Mouse (Mus musculus): ENCODE results near the gene Mtmr4. TPM values are rescaled to one million over a fixed set of nuclear protein-coding genes. Genes with fewer than 3 reads are reported as not detected.

The Mtmr4 gene
- polyA plus RNA-seq, 1 experiment: 47.7 TPM

- H3K27me3 ChIP-seq (ENCODE audit: control insufficient read depth, insufficient read depth, low read length, poor library complexity, severe bottlenecking): peaks cover 2% of the 10 kb centered on the region; the same call in 1 of the 2 replicates
- H3K27ac ChIP-seq (ENCODE audit: insufficient read depth, low read length): no peak overlapping the region
- no peaks in the 10 kb centered on the region for H3K36me3 ChIP-seq (ENCODE audit: control insufficient read depth, insufficient read depth, low read length, poor library complexity, severe bottlenecking)
- no peak overlapping the region for H3K9ac ChIP-seq (ENCODE audit: low read depth, poor library complexity, severe bottlenecking)
- no peak for TF ChIP-seq POLR2A (IDR thresholded peaks at IDR 0.05; ENCODE audit: insufficient read depth, low read length)
- no peak for TF ChIP-seq EP300 (IDR thresholded peaks at IDR 0.05; ENCODE audit: insufficient read depth, low read depth, low read length)
- no peak for TF ChIP-seq CTCF (IDR thresholded peaks at IDR 0.05; ENCODE audit: low read depth, low read length)
- H3K4me3 ChIP-seq (ENCODE audit: low read depth, low read length): no peak overlapping the region
- no peaks in the 10 kb centered on the region for H3K4me1 ChIP-seq (ENCODE audit: control insufficient read depth, insufficient read depth, low read length)
- H3K9me3 ChIP-seq (replicated peaks; ENCODE audit: control insufficient read depth, insufficient read depth, low read length, poor library complexity, severe bottlenecking): no peaks in the 10 kb centered on the region
Measured at GRCm38 (mm10) chr11:87663948-87664347, 72.0 kb downstream of the Mtmr4 start.

- H3K27ac ChIP-seq (ENCODE audit: insufficient read depth, low read length): no peak overlapping the region
- no peaks in the 10 kb centered on the region for H3K9me3 ChIP-seq (replicated peaks; ENCODE audit: control insufficient read depth, insufficient read depth, low read length, poor library complexity, severe bottlenecking)
- no peak overlapping the region for H3K9ac ChIP-seq (ENCODE audit: low read depth, poor library complexity, severe bottlenecking)
- H3K36me3 ChIP-seq (ENCODE audit: control insufficient read depth, insufficient read depth, low read length, poor library complexity, severe bottlenecking): no peaks in the 10 kb centered on the region
- H3K27me3 ChIP-seq (ENCODE audit: control insufficient read depth, insufficient read depth, low read length, poor library complexity, severe bottlenecking): peaks cover 2% of the 10 kb centered on the region; the same call in 1 of the 2 replicates
- H3K4me1 ChIP-seq (ENCODE audit: control insufficient read depth, insufficient read depth, low read length): no peaks in the 10 kb centered on the region
- 0 out of 2 replicates have a peak overlapping the region, but pooled peaks have one; percentile 16 for H3K4me3 ChIP-seq (ENCODE audit: low read depth, low read length)
- TF ChIP-seq EP300 (IDR thresholded peaks at IDR 0.05; ENCODE audit: insufficient read depth, low read depth, low read length): no peak
- TF ChIP-seq POLR2A (IDR thresholded peaks at IDR 0.05; ENCODE audit: insufficient read depth, low read length): no peak
- TF ChIP-seq CTCF (IDR thresholded peaks at IDR 0.05; ENCODE audit: low read depth, low read length): no peak
Measured at GRCm38 (mm10) chr11:87664521-87664920, 72.6 kb downstream of the Mtmr4 start.

DNA sequence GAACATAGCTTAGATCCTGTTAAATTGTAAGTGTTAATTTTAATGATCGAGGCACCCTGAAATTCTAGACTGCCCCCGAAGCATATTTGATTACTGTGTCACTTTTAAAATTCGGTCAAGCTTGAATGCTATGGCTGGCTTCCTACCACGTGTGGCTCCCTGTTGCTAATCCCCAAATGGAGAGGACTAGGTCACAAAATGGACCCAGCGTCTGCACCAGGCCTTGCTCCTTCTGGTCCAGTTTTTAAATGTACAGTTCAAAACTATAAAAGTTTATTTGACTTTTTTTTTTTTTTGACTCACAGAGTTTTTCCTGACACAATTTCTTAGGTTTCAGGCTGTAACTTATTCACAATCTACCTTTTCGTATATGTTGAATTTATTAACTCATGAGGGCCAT is 73.3 kb downstream of the Mtmr4 start:
- no peaks in the 10 kb centered on the region for H3K9me3 ChIP-seq (replicated peaks; ENCODE audit: control insufficient read depth, insufficient read depth, low read length, poor library complexity, severe bottlenecking)
- TF ChIP-seq CTCF (IDR thresholded peaks at IDR 0.05; ENCODE audit: low read depth, low read length) (no peak), POLR2A (IDR thresholded peaks at IDR 0.05; ENCODE audit: insufficient read depth, low read length) (no peak), EP300 (IDR thresholded peaks at IDR 0.05; ENCODE audit: insufficient read depth, low read depth, low read length) (no peak)

GRCm38 (mm10) chr11:87665658-87666057 is 73.7 kb downstream of the Mtmr4 start:
- H3K27me3 ChIP-seq (ENCODE audit: control insufficient read depth, insufficient read depth, low read length, poor library complexity, severe bottlenecking): peaks cover 2% of the 10 kb centered on the region; the same call in 1 of the 2 replicates
- H3K27ac ChIP-seq (ENCODE audit: insufficient read depth, low read length): no peak overlapping the region
- TF ChIP-seq EP300 (IDR thresholded peaks at IDR 0.05; ENCODE audit: insufficient read depth, low read depth, low read length): no peak
- no peak for TF ChIP-seq POLR2A (IDR thresholded peaks at IDR 0.05; ENCODE audit: insufficient read depth, low read length)
- no peak for TF ChIP-seq CTCF (IDR thresholded peaks at IDR 0.05; ENCODE audit: low read depth, low read length)
- H3K9ac ChIP-seq (ENCODE audit: low read depth, poor library complexity, severe bottlenecking): no peak overlapping the region
- no peaks in the 10 kb centered on the region for H3K9me3 ChIP-seq (replicated peaks; ENCODE audit: control insufficient read depth, insufficient read depth, low read length, poor library complexity, severe bottlenecking)
- H3K4me3 ChIP-seq (ENCODE audit: low read depth, low read length): no peak overlapping the region
- no peaks in the 10 kb centered on the region for H3K36me3 ChIP-seq (ENCODE audit: control insufficient read depth, insufficient read depth, low read length, poor library complexity, severe bottlenecking)
- H3K4me1 ChIP-seq (ENCODE audit: control insufficient read depth, insufficient read depth, low read length): no peaks in the 10 kb centered on the region

More for the DNA sequence above, 73.3 kb downstream of the Mtmr4 start:
- H3K4me3 ChIP-seq (ENCODE audit: low read depth, low read length): no peak overlapping the region
- H3K4me1 ChIP-seq (ENCODE audit: control insufficient read depth, insufficient read depth, low read length): no peaks in the 10 kb centered on the region
- peaks cover 2% of the 10 kb centered on the region; the same call in 1 of the 2 replicates for H3K27me3 ChIP-seq (ENCODE audit: control insufficient read depth, insufficient read depth, low read length, poor library complexity, severe bottlenecking)
- H3K27ac ChIP-seq (ENCODE audit: insufficient read depth, low read length): no peak overlapping the region
- no peaks in the 10 kb centered on the region for H3K36me3 ChIP-seq (ENCODE audit: control insufficient read depth, insufficient read depth, low read length, poor library complexity, severe bottlenecking)
- no peak overlapping the region for H3K9ac ChIP-seq (ENCODE audit: low read depth, poor library complexity, severe bottlenecking)

Other genes starting within 250 kb of the Mtmr4 start
- 1.2 and 1.4 TPM in 2 replicates for gene Ppm1e, start 233.1 kb upstream of the Mtmr4 start, polyA plus RNA-seq (2011; ENCODE audit: insufficient read depth, insufficient read length, low read depth, missing spikeins)
- gene Rad51c, start 187.2 kb upstream of the Mtmr4 start, polyA plus RNA-seq (2011; ENCODE audit: insufficient read depth, insufficient read length, low read depth, missing spikeins): 30.9 and 31.0 TPM in 2 replicates
- 15.9 and 17.9 TPM in 2 replicates for gene Tex14, start 187.1 kb upstream of the Mtmr4 start, polyA plus RNA-seq (2011; ENCODE audit: insufficient read depth, insufficient read length, low read depth, missing spikeins)
- 0.46 TPM in 1 of 2 replicates, not detected in the other for gene Gm11492, start 25.5 kb upstream of the Mtmr4 start, polyA plus RNA-seq (2011; ENCODE audit: insufficient read depth, insufficient read length, low read depth, missing spikeins)
- 68.5 and 78.6 TPM in 2 replicates for gene Sept4, start 23.3 kb upstream of the Mtmr4 start, polyA plus RNA-seq (2011; ENCODE audit: insufficient read depth, insufficient read length, low read depth, missing spikeins)
- 1.5 and 1.6 TPM in 2 replicates for gene Hsf5, start 25.0 kb downstream of the Mtmr4 start, polyA plus RNA-seq (2011; ENCODE audit: insufficient read depth, insufficient read length, low read depth, missing spikeins)
- gene Rnf43, start 70.6 kb downstream of the Mtmr4 start, polyA plus RNA-seq (2011; ENCODE audit: insufficient read depth, insufficient read length, low read depth, missing spikeins): 2.8 and 4.9 TPM in 2 replicates
- 83.6 and 86.3 TPM in 2 replicates for gene Supt4a, start 145.4 kb downstream of the Mtmr4 start, polyA plus RNA-seq (2011; ENCODE audit: insufficient read depth, insufficient read length, low read depth, missing spikeins)
- gene Tspoap1, start 168.4 kb downstream of the Mtmr4 start, polyA plus RNA-seq (2011; ENCODE audit: insufficient read depth, insufficient read length, low read depth, missing spikeins): 3.2 and 5.1 TPM in 2 replicates
- not detected in 2 replicates for gene Mpo, start 201.4 kb downstream of the Mtmr4 start, polyA plus RNA-seq (2011; ENCODE audit: insufficient read depth, insufficient read length, low read depth, missing spikeins)
- not detected in 2 replicates for gene Lpo, start 236.1 kb downstream of the Mtmr4 start, polyA plus RNA-seq (2011; ENCODE audit: insufficient read depth, insufficient read length, low read depth, missing spikeins)

All from ES-Bruce4 (cell line).